Mouse (Mus musculus) adrenal gland, adult 18-20 months (tissue): ENCODE results near the gene Camkmt. TPM values are rescaled to one million over a fixed set of nuclear protein-coding genes. Genes with fewer than 3 reads are reported as not detected.
A peak's percentile ranks its signal among the peaks of the same experiment; 100 is the strongest.

Experiments
- DNase-seq, 2 experiments: peaks; one replicate each; pipeline ENCODE4 v3.0.0; 2021 to 2022; ENCODE audit warnings: low spot score in 2 of 2
- total RNA-seq, 2 experiments: library from RNA; stranded (reverse); gene quantifications; 1 replicate in 1 of 2; 2 replicates in 1 of 2; pipeline ENCODE4 v1.2.3; 2021

Gene Camkmt
- total RNA-seq, 2 experiments from 2014 or later, result 7.4 to 9.0 TPM

DNA sequence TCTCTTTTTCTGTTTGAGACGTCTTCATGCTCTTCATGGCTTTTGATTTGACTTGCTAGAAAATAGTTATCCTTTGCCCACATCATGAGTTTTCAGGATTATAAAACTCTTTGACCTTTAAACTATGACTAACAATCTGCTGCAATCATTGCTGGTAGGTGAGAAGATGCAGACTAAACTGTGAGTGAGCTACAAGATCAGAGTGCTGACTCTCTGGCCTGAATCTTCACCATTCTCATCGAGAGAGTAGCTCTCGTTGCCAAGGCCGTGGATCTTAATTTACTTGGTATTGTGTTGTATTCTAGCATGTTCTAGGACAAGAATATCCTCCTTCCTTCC is 72.9 kb downstream of the Camkmt start:
- DNase-seq, result no peak

DNA sequence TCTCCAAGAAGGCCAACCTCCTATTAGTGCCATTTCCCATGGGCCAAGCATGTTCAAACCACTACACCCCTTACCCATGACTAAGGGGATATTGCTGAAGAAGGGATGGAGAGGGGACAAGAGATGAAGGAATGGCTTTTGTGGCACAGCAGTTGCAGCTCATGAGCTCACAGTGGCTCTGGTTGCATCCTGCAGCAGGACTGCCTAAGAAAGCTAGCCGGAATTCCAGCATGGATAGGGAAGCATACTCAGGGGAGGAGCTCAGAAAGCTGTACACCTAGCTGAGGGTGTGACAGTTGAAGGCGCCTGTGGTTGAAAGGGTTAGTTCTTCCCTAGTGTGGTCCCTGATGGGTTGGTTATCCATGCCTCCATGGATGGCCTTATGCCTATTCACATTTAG is 78.4 kb downstream of the Camkmt start:
- DNase-seq, result no peak

DNA sequence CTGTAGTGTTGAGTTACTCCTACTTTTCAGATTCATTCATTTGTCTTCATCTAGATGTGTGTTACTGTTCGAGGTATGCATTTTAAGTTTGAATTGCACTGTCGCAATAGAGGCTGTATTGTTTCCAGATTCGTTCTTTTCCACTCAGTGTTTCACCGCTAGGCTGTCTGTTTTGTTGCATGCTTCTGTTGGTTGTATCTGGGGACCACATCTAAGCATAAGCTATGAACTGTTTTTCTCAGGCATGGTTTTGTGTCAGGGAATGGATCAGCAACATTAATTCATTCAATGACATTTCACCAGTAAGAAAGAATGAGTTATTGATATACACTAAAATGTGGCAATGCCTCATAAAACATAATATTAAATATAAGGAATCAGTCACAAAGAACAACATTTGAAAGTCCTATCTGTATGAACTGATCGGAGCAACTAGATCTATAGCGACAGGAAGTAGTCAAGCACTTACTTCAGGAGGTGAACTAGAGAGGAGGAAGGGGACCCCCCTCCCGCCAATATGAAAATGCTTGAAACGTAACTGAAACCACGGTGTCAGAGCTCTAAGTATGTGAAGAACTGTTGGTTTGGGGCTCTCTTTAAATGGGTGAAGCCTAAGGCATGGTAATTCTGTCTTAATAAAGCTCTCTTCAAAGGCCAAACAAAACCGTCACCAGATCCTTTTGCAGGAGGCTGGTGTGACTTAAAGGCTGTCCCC is 80.3 kb downstream of the Camkmt start:
- no peak for DNase-seq

DNA sequence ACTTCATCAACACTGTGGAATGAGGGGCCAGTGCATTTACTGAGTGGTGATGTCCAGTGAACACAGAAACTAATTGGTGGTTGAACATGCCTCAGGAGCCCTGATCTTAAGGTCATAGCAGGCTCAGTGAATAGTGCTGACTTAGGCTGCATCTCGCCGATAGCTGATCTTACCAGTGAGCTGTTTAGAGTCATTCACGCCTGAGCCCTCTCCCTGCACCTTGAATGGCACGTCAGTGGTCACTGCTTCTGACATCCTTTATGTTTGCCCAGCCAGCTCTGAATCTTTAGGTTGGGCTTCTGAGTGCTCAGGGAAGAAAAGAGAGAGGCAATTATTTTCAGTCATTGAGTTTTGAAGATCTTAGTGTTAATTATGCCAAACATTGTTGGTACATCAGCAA is 81.6 kb downstream of the Camkmt start:
- DNase-seq, result no peak

DNA sequence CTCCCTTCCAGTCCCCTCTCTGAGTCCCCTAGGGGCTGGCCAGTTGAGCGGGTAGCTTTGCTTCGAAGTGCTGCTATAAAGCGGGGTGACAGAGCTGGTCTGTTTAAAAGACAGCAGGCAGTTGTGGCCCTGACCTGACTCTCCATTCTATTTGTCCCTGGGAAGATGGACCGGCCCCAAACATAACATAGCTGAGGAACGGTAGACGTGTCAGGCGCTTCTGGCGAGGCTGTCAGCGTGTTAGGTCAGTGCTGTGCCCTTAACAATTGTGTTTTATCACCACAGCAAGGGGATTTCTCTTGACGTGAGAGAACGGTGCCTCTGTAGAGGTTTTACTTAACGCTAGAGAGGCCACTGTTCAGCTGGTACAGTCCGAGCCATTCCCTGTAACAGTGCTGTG is 86.9 kb downstream of the Camkmt start:
- peak in 1 of 2 experiments; percentile 4 for DNase-seq

DNA sequence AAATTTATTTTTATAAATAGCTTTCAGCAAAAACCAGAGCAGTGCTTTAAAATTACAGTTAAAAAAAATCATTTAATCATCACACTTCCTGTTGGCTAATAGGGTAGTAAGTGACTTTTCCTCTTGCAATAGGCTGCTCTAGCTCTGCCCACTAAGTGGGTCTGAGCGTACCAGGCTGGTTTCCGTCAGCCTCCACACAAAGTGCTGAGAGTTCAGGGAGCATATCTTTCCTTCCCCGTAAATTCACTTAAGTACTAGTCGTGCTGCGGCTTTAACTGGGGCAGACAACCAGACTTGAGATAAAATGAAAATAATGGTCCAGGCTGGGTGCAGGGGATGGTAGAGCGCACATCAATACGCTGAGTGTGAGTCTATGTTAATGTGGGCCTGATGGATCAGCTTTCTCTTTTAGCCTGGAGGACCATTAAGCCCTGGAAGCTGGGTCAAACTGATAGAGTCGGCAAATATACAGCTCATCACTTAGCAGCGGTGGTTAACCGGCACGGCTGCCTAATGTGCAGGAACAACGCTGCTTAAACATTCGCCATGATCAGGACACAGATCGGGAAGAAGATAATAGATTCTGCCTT is 90.2 kb downstream of the Camkmt start:
- DNase-seq, result no peak

DNA sequence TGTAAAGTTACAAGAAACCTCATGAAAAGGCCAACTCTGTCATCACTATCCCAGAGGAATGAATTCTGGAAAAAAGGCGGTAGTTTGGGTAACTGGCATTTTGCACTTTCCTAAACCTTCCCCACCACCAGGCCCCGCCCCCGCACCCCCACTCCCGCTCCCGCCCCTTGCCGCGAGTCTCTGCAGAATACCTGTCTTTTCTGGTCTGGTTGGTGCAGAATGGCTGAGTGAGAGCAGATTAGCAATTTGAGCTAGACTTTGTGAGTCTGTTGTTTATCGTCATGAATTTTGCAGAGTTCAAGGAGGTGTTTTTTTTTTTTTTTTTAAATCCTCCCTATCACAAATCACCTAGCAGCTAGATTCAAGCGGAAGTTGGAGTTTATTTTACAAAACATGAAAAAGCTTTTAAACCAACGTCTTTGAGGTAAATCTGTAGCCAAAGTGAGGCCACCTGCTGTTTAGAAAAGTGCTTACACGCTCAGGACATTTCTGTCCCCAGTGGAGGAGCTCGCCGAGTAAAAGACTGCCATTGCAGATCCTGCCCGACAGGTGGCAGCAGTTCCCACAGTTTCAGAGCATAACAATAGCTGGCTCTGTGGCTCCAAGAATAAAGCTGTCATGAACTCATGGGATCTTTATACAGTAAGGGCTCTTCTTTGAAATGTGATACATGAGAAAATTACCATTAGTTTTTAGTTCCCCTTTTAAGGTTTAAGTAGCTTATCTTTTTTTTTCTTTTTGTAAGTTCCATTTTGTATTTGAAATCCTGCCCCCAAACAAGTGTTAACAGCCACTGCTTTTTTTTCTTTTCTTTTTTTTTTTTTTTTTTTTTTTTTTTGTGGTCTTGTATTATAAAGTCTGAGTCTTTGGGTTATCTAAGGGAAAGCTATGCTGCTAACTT is 99.1 kb downstream of the Camkmt start:
- DNase-seq, result peak; percentile 81 to 82

DNA sequence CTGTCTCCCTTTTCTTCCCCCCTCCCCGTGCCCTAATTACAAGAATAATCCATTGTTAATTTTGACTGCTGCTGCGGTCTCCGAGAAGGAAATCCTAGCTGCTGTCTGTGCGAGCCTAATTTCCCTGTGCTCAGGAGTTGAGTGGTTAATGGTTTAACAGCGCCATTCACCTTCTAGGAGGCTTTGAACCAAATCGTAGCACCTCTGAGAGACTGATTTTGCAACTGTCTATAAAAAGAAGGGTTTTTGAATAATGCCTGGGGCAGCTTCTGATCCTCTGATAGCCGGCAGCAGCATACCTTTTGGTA is 99.7 kb downstream of the Camkmt start:
- DNase-seq, result no peak

DNA sequence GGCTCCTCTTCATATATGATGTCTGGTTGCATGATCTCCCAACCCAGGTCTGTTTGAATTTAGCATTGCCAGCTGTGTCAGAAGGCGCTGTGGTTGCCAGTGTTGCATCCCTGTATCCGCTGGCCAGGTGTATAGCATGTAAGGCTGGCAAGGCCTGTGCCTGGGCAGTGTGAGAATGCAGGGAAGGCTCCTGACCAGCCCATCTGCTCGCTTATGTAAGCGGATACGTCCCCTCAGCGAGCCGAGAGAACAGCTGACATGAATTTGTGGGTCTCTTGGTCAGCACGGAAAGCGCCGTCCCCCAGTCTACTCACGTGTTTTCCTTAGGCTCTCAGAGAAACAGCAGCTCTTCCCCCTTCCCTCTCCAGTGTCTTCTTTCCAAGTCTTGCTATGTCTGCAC is 102.9 kb downstream of the Camkmt start:
- DNase-seq, result no peak

DNA sequence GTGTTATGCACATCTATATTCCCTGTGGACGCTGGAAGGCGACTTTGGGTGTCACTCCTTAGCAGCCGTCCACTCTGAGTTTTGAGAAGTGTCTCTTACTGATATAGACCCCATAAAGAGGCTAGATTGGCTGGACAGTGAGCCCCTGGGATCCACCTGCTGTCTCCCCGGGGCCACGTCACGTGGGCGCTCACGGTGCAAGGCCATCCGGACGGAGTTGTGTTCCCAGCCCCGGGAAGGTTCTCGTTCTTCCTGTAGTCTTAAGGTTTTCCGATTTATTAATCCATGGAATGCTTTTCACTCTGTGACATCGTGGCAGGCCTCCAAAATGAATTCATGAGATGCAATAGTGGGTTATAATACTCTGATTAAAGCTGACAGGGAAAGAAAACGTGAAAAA is 108.4 kb downstream of the Camkmt start:
- no peak for DNase-seq

DNA sequence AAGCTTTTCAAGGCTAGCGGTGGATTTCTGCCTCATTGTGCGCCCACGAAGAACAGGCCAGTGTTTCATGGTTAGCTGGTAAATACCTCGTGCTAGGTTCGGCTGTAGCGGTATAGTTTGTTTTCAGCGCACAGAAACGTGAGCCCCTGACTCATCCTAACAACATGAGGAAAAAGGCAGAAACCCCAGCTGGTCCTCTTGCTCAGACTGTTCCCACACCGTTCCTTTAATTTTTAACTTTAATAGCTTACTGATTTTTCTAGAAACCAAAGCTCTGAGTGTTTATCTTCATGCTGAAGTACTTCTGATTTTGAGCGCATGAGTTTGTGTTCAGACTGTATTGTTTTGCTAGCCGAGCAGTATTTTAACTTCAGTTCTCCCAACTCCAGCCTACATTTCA is 109.0 kb downstream of the Camkmt start:
- DNase-seq, result no peak

DNA sequence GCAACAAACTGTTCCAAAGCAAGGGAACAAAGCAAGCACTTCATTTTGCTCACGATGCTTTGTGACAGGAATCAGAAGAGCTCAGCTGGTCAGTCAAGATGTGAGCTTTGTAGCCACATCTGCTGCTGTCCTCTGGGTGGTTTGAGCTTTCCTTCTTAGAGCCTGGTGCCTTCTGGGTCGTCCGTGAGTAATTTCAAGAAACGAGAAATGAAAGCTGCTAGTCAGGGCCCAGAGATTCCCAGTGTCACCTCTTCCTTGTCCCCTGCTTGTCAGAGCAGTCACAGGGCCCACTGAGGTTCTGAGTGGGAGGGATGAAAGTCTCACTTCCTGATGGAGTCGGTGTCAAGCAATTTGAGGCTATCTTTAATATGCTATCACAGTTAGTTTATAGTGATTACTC is 127.7 kb downstream of the Camkmt start:
- no peak for DNase-seq

DNA sequence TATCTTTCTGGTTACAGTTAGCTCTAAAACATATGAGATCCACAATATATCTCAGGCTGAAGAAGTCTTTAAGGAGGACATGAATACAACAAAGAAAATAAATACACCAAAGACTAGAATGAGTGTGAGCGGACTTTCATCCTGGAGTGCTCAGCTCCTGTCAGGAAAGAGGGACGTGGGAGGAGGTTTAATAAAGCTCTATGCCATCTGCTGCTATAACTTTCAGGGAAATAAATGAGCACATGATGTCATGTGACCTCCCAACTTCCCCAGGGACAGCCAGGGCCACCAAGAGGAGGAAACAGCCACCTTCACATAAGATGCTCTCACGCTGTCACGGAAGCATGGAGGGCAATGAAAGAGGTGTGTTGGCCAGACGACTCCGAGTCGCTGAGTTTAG is 151.8 kb downstream of the Camkmt start:
- no peak for DNase-seq

DNA sequence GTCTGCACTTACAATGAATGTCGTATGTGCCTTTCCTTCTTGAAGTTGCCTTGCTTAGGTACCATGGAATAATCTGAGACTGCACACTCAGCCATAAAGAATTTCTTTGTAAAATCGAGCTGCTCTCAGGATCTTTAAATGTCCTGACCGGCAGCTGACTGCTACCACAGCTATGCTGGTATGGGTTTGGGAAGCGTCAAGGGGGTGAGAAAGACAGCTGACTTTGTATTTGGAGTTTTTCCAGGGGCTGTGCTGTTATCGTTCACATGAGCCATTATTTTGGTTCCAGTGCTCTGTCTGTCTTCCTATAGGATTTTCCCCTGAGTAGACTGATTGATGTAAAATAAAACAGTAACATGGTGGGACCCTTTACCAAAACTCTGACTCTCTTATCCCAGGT is 158.6 kb downstream of the Camkmt start:
- no peak for DNase-seq

DNA sequence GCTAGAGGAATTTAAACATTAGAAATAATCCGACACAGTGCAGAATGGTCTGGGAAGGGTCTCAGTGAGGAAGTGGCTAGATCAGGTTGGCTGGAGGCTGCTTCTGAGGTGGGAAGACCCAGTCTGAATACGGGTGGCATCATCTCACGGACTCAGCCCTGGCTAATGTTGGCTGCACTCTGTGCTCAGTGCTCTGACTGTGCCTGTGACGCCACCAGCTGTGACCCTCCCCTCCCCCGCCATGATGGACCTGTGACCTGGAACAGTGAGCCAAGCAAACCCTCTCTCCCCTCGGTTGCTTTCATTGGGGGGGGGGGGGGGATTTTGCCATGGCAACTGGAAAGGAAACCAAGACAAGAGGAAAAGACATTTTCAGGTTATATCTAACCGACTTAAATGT is 159.4 kb downstream of the Camkmt start:
- DNase-seq, result no peak

DNA sequence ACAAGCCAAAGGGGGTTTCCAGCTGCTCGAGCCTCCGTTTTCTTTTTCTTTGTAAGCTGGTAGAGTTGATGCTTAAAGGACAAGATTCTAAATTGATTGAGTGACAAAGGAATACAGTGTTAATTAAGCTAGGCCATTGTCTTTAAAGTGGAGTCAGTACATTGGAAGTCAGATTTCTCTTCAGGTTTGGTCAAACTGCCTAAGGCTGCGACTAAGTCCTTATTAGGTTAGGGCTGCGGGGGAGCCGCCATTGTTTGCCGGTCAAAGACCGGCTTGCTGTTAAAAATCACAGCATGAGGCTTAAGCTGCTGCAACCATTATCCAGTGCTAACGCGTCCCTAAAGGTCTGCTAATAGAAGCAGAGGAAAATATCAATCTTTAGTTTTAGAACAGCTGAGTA is 166.6 kb downstream of the Camkmt start:
- no peak for DNase-seq

DNA sequence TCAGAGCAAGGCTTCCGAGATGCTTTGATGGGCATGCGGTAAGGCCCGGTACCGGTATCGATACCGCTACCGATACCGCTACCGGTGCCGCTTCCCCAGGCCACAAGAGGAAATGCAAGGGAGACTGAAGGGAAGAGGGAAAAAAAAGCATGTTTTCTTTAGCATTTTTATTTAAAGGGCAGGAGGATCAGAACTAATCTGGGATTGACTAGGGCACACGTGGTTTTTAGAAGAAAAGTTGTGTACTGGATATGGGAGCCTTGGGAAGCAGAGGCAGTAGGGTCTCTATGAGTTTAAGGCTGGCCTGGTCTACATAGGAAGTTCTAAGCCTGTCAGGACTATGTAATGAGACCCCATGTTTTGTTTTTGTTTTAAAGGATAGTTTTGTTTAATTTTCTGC is 167.0 kb downstream of the Camkmt start:
- DNase-seq, result no peak

DNA sequence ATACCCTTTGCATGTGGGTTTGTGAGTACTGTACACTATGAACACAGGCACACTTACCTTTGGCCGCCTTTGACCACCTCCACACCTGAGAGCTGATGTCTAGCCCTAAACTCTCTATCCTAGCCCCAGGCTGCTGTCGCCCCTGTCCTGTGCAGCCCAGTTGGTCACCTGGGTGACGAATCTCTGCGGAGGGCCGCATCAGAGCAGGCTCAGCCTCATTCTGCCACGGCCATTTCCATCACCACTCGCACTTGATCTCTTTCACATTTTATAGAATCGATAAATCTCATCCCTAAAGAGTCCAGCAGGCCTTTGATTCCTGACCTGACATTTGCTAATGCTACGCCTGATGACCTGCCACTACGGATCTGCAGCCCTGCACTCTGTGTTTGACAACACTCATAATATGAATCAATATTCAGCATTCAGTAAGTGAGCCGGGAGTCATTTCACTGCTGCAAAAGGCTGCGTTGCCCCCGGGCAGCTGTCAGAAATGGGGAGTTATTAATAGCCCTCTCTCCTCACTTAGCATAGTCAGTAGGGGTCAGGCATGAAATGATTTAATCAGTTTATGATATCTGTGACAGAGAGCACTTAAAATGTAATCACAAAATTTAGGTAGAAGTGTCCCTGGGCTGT is 168.5 kb downstream of the Camkmt start:
- no peak for DNase-seq

DNA sequence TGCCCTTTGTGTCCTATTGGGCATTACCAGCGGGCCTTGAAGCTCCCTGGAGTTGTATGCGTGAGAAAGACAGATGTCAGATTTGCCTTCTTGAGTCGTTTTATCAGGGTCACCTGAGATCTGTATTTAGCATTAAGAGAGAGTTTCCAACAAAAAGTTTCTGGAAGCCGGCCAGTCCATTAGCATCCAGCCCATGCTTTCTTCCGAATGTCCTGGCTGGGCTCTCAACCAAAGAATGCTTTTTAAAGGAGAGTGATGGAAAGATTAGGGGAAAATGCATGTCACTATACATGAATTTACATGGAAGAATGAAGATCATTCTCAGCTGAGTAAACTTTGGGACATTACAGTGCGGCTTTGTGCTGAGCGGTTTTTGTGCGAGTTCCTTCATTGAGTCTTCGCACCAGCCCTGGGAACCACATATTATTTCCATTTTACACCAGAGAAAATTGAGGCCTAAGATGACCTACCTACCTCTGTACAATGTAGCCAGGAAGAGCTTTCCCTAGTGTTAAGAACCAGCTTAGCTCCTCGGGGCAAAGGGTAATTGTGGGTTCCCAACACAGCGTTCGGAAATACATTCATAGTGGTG is 176.6 kb downstream of the Camkmt start:
- no peak for DNase-seq

DNA sequence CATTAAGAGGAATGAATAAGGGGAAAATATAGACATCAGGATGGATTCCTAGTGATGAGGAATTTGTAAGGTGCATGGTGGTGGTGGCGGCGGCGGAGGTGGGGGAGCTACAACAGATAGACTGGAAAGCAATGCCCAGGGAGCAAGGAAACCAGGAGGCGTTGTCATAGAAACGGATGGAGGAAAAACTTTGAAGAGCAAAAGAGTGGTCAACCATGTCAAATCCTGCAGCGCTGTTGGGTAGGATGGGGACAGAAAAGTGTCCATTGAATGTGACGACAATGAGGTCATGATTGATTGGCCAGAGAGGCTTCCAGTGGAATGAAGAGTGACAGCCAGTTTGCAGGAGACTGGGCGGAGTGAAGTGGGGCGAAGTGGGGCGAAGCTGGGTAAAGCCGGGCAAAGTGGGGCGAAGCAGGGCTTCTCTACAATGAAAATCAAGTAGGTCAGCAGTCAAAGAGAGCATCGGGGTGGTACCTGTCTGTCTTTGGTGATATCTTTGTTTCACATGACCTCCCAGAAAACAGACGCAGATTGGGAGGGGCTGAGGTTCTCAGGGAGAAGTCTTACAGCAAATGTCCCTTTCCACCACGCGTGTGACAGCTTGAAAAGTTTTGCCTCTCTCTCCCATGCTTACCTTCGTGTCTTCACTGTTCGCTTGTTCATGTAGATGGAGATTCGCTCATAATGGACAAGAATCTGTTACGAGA is 181.3 kb downstream of the Camkmt start:
- no peak for DNase-seq

DNA sequence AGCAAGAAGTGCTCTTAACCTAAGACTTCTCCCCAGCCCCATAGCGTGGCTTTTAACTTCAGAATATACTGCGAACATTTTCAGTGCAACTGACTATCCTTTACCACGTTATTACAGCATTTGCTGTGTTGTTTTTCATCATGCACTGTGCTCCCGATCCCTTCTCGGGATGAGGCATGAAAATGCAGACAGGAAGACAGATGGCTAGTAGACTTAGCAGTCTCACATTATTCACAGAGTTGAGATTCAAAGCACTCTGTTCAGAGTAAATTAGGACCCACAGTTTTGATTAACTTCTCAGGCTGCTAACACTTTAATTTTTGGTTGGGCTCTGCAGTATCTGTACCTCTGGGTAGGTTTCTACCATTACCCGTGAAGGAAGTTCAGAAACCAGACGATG is 189.4 kb downstream of the Camkmt start:
- no peak for DNase-seq
